Mouse (Mus musculus) MEL (cell line): ENCODE measurements at regions not wholly inside any gene's neighbourhood (a gene's known extent, or its start where the extent isn't known, plus 50 kb on each side); places are given as distances from the start of the nearest gene placed in this dataset.

Experiments used
- CTCF ChIP-seq, 3 experiments: IDR thresholded peaks in 2 of 3; conservative IDR thresholded peaks in 1 of 3; 2 replicates each; pipeline ENCODE4 v1.5.1; 2011 to 2012; ENCODE audit warnings: low read length in 3 of 3, low read depth in 2 of 3, mild to moderate bottlenecking in 2 of 3, improper control_type of control experiment in 1 of 3, inconsistent platforms in 1 of 3, mixed read lengths in 1 of 3, moderate library complexity in 1 of 3; ENCODE audit not compliant: control insufficient read depth in 1 of 3, insufficient read depth in 1 of 3, poor library complexity in 1 of 3, severe bottlenecking in 1 of 3
- EP300 ChIP-seq, 2 experiments: IDR thresholded peaks; 2 replicates each; pipeline ENCODE4 v1.6.1; 2011; ENCODE audit warnings: improper control_type of control experiment in 2 of 2, low read length in 2 of 2, low read depth in 1 of 2, mild to moderate bottlenecking in 1 of 2
- GABPA ChIP-seq: IDR thresholded peaks from 2 replicates; pipeline ENCODE4 v1.6.1; 2012; ENCODE audit warnings: low read depth, mild to moderate bottlenecking, inconsistent platforms, low read length, improper control_type of control experiment, moderate library complexity
- JUND ChIP-seq: IDR thresholded peaks from 2 replicates; pipeline ENCODE4 v1.6.1; 2011; ENCODE audit warnings: low read depth, mild to moderate bottlenecking, improper control_type of control experiment, low read length
- MAFK ChIP-seq: IDR thresholded peaks from 2 replicates; pipeline ENCODE4 v1.6.1; 2011; ENCODE audit warnings: low read depth, mild to moderate bottlenecking, low read length, improper control_type of control experiment, borderline replicate concordance
- MAZ ChIP-seq: IDR thresholded peaks from 2 replicates; pipeline ENCODE4 v1.6.1; 2012; ENCODE audit warnings: low read depth, mild to moderate bottlenecking, inconsistent platforms, low read length, improper control_type of control experiment
- POLR2A ChIP-seq, 2 experiments: IDR thresholded peaks; 2 replicates each; pipeline ENCODE4 v1.6.1; 2011 to 2012; ENCODE audit warnings: low read length in 2 of 2, mild to moderate bottlenecking in 2 of 2, control low read depth in 1 of 2, improper control_type of control experiment in 1 of 2, low read depth in 1 of 2, moderate library complexity in 1 of 2; ENCODE audit not compliant: control insufficient read depth in 1 of 2, insufficient read depth in 1 of 2, poor library complexity in 1 of 2
- USF1 ChIP-seq: IDR thresholded peaks from 2 replicates; pipeline ENCODE4 v1.6.1; 2014; ENCODE audit warnings: low read depth, mild to moderate bottlenecking, inconsistent platforms, low read length, improper control_type of control experiment, moderate library complexity
- ZC3H11A ChIP-seq: IDR thresholded peaks from 2 replicates; pipeline ENCODE4 v1.6.1; 2012; ENCODE audit warnings: low read depth, mild to moderate bottlenecking, inconsistent platforms, low read length, improper control_type of control experiment

DNA sequence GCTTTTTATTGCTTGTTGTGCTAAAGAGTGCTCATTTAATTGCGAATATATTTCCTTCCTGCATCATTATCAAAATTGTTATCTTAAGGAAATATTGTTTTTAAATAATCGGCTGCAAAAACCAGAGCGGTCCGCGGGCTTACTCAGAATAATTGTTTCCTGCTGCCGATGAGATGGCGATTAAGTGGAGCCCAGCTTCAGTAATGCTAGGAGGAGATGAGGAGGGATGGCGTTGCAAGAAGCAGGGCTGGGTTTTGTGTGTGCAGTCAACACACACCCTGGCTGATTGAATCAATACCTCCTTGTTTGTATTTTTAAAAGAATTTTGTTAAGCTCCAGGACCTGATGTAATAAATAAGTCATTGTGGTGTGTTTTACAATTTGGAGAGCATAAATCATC is 331.2 kb downstream of the Setd4 start:
- TF ChIP-seq CTCF (IDR thresholded peaks at IDR 0.05 in 2 of 3, conservative IDR thresholded peaks at IDR 0.05 in 1 of 3; ENCODE audit: control insufficient read depth in 1 of 3, insufficient read depth in 1 of 3, low read depth in 2 of 3, low read length in 3 of 3, poor library complexity in 1 of 3, severe bottlenecking in 1 of 3) (no peak), ZC3H11A (no peak), JUND (no peak), EP300 (IDR thresholded peaks at IDR 0.05; ENCODE audit: low read depth in 1 of 2, low read length in 2 of 2) (no peak), POLR2A (IDR thresholded peaks at IDR 0.05; ENCODE audit: control insufficient read depth in 1 of 2, insufficient read depth in 1 of 2, low read depth in 1 of 2, low read length in 2 of 2, poor library complexity in 1 of 2) (no peak), USF1 (no peak), GABPA (no peak), MAZ (no peak), MAFK (no peak)
